Mouse (Mus musculus) neural tube, embryonic 15.5 days (tissue): ENCODE data around the gene Flot2. TPM values are rescaled to one million over a fixed set of nuclear protein-coding genes. Genes with fewer than 3 reads are reported as not detected.

Experiments used
- ATAC-seq: fragments of 200-750 bp; cut with Nextera tagmentation; 2 replicates; pipeline ENCODE4 v1.8.0; 2017; ENCODE audit warnings: mild to moderate bottlenecking, moderate TSS enrichment, moderate library complexity; ENCODE audit not compliant: low FRiP score
- H3K27ac ChIP-seq: fragments of 300-500 bp; sonication (generic); replicated peaks from 2 replicates; pipeline ENCODE4 v1.5.1; 2015; ENCODE audit warnings: mild to moderate bottlenecking, inconsistent platforms
- H3K27me3 ChIP-seq: fragments of 300-500 bp; sonication (generic); replicated peaks from 2 replicates; pipeline ENCODE4 v1.6.1; 2015; ENCODE audit warnings: inconsistent platforms
- H3K36me3 ChIP-seq: fragments of 300-500 bp; sonication (generic); 2 replicates; pipeline ENCODE4 v1.6.1; 2015; ENCODE audit warnings: inconsistent platforms
- H3K4me1 ChIP-seq: fragments of 300-500 bp; sonication (generic); 2 replicates; pipeline ENCODE4 v1.6.1; 2015; ENCODE audit warnings: inconsistent platforms
- H3K4me2 ChIP-seq: fragments of 300-500 bp; sonication (generic); 2 replicates; pipeline ENCODE4 v1.6.1; 2015; ENCODE audit warnings: inconsistent platforms, mild to moderate bottlenecking, moderate library complexity
- H3K4me3 ChIP-seq: fragments of 300-500 bp; sonication (generic); replicated peaks from 2 replicates; pipeline ENCODE4 v1.5.1; 2015; ENCODE audit warnings: mild to moderate bottlenecking, inconsistent platforms
- H3K9ac ChIP-seq: fragments of 300-500 bp; sonication (generic); replicated peaks from 2 replicates; pipeline ENCODE4 v1.6.1; 2015; ENCODE audit warnings: mild to moderate bottlenecking, inconsistent platforms
- H3K9me3 ChIP-seq: fragments of 300-500 bp; sonication (generic); replicated peaks from 2 replicates; pipeline ENCODE4 v1.6.1; 2016; ENCODE audit warnings: inconsistent platforms
- WGBS: fragments of 180-500 bp; shearing (Covaris S2); methylation state at CpG from one replicate; pipeline ENCODE4 v1.1.7; 2015; ENCODE audit warnings: mixed read lengths; 5-methylcytosine and 5-hydroxymethylcytosine counted together
- polyA plus RNA-seq: library from polyadenylated mRNA; unstranded; fragments of >200 nt; fragmentation: Nextera tagmentation; extraction: Ambion mirVana; gene quantifications from 2 replicates; pipeline ENCODE4 v1.2.1, GENCODE M21; 2015

Flot2 gene
- polyA plus RNA-seq, 1 experiment from 2014 or later: 132 TPM

DNA sequence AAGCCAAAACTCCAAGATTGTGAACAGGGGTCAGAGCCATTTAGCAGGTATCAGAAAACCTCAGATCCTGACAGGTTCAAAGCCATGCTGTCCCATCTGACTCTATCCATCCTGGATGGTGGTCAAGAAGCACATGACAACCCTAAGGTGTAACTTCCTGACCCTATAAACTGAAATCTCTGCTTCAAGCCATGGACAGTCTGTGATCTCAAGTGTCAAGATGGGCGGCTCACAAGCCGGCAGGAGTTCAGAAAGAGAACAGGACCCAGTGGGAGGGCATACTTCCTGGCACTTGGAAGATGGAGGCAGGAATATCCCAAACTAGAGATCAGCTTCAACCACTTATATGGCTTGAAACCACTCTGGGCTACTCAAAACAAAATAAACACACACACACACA lies 28.9 kb downstream of the Flot2 start:
- Histone ChIP-seq H3K9me3 (no peaks in the 10 kb centered on the region), H3K4me3 (no peak overlapping the region), H3K27ac (no peak overlapping the region), H3K4me1 (no peaks in the 10 kb centered on the region), H3K27me3 (no peaks in the 10 kb centered on the region), H3K9ac (no peak overlapping the region), H3K36me3 (0 out of 2 replicates have a peak, but pooled peaks cover 4% of the 10 kb centered on the region), H3K4me2 (no peak overlapping the region)
- no peak for ATAC-seq
- 78% methylated on average over 2 of the region's 2 CpGs for WGBS

DNA sequence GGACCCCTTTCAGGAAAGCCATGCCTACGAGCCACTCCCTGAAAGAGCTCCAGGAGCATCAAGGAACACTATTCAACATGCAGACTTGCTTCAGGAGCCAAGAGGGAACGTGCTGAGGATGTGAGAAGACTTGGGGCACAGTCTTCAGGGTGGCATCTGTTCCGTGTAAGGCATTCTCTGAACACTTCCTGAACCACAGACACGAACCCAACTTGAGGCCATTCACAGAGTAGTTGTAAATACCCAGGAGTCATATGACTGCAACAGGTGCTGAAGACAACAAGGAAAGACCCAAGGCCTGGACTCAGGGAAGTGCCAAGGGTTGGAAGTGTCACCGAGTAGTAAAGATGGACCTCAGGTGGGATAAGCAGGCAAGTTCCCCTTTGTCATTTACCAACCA lies 29.8 kb downstream of the Flot2 start:
- Histone ChIP-seq H3K9ac (no peak overlapping the region), H3K4me2 (no peak overlapping the region), H3K36me3 (peaks cover 13% of the 10 kb centered on the region; the same call in 1 of the 2 replicates), H3K27ac (no peak overlapping the region), H3K27me3 (no peaks in the 10 kb centered on the region), H3K9me3 (no peaks in the 10 kb centered on the region), H3K4me3 (no peak overlapping the region), H3K4me1 (no peaks in the 10 kb centered on the region)
- ATAC-seq: no peak
- WGBS: 75% methylated on average over 5 of the region's 5 CpGs

DNA sequence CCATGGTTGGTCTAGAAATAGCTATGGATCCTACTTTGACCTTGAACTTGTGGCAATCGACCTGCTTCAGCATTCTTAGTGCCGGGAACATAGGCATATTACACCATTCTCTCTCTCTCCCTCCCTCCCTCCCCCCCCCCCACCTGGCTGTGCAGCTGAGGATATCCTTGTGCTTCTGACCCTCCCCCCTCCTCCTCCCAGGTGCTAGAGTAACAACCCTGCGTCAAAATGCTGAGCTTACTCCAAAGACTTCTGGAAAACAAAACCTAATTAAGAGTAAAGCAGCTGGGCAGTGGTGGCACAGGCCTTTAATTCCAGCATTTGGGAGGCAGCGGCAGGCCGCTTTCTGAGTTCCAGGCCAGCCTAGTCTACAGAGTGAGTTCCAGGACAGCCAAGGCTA lies 31.4 kb downstream of the Flot2 start:
- Histone ChIP-seq H3K27me3 (no peaks in the 10 kb centered on the region), H3K9me3 (no peaks in the 10 kb centered on the region), H3K9ac (no peak overlapping the region), H3K36me3 (peaks cover 26% of the 10 kb centered on the region), H3K4me2 (no peak overlapping the region), H3K27ac (no peak overlapping the region), H3K4me3 (no peak overlapping the region), H3K4me1 (no peaks in the 10 kb centered on the region)
- no peak for ATAC-seq
- WGBS: 84% methylated on average over 5 of the region's 5 CpGs

DNA sequence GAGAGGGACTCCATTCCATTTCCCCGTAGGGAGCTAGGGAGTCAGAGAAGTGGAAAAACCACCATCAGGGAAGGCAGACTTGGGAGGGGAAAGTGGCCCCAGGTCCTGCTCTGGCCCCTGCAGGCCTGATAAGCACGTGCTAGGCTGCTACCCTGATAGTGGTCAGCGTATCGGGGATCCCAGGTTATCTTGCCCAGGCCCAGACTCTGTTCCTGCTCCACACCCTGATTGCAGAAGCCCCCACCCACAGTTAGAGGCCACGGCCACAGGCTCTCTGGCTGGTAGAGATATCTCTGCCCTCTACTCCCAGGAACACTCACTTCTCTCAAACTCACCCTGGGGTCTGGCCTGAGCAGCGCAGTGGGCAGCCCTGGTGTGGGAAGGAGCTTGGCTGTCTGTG lies 31.9 kb downstream of the Flot2 start:
- WGBS: 90% methylated on average over 6 of the region's 6 CpGs
- no peaks in the 10 kb centered on the region for H3K9me3 ChIP-seq
- ATAC-seq: no peak

DNA sequence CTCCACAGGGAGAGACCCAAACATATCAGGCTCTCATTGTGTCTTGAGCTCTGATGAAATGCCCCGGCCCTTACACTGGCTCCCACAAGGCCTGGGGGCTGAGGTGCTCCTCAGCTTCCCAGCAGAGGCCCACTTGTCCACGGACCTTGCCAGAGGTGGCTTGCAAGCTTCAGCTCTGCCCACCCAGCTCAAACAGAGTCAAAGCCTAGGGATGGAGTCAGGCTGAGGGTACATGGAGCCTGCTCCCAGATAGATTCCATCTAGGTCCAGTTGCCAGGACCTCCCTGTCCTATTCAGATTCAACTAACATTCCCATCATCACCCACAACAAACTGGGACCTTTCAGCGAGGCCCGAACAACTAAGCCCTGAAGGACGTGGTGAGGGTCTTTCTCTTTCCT lies 34.2 kb downstream of the Flot2 start:
- H3K36me3 ChIP-seq: peaks cover 52% of the 10 kb centered on the region
- no peak overlapping the region for H3K4me3 ChIP-seq
- no peaks in the 10 kb centered on the region for H3K4me1 ChIP-seq
- H3K9ac ChIP-seq: no peak overlapping the region
- ATAC-seq: no peak
- H3K27ac ChIP-seq: no peak overlapping the region
- H3K9me3 ChIP-seq: no peaks in the 10 kb centered on the region
- WGBS: 82% methylated on average over 5 of the region's 5 CpGs
- no peak overlapping the region for H3K4me2 ChIP-seq
- H3K27me3 ChIP-seq: no peaks in the 10 kb centered on the region

More for the DNA sequence above, 31.9 kb downstream of the Flot2 start:
- H3K36me3 ChIP-seq: peaks cover 31% of the 10 kb centered on the region
- no peak overlapping the region for H3K4me3 ChIP-seq
- H3K4me2 ChIP-seq: no peak overlapping the region
- no peaks in the 10 kb centered on the region for H3K4me1 ChIP-seq
- H3K27me3 ChIP-seq: no peaks in the 10 kb centered on the region
- H3K27ac ChIP-seq: no peak overlapping the region
- no peak overlapping the region for H3K9ac ChIP-seq

DNA sequence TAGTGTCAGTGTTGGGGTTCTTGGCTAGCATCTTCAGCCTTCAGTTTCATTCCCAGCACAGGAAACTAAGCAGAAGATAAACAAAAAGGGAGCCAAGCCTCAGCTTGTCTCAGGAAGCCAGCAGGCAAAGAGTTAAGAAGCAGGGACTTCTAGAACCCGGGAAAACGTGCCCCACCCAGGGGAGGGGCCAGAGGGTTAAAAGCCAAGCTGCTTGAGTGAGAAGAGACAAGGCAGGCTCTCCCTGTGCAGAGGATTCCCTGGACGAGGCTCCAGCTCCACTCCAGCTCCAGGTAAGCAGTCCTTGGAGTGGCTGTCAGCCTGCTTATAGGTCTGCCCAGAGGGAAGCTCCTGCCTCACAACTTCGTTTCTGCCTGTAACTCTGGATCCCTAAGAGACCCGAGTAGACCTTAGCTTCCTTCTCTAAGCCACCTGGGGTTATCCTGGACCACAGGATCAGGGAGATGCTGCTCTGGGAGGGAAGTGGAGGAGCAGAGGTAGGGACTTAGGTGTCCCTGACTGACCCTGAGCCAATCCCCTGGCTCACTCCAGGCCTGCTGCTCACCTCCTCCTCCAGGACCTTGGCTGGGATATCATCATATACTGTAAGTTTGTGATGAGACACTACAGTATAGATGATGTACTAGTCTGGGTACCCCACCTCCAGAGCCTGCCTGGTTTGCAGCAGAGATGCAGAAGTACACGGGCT lies 34.8 kb downstream of the Flot2 start:
- peaks cover 53% of the 10 kb centered on the region for H3K36me3 ChIP-seq
- no peaks in the 10 kb centered on the region for H3K4me1 ChIP-seq
- H3K9ac ChIP-seq: no peak overlapping the region
- no peak overlapping the region for H3K4me3 ChIP-seq
- no peak overlapping the region for H3K4me2 ChIP-seq
- no peak for ATAC-seq
- WGBS: 36% methylated on average over 6 of the region's 6 CpGs
- H3K27me3 ChIP-seq: no peaks in the 10 kb centered on the region
- no peaks in the 10 kb centered on the region for H3K9me3 ChIP-seq
- H3K27ac ChIP-seq: no peak overlapping the region

DNA sequence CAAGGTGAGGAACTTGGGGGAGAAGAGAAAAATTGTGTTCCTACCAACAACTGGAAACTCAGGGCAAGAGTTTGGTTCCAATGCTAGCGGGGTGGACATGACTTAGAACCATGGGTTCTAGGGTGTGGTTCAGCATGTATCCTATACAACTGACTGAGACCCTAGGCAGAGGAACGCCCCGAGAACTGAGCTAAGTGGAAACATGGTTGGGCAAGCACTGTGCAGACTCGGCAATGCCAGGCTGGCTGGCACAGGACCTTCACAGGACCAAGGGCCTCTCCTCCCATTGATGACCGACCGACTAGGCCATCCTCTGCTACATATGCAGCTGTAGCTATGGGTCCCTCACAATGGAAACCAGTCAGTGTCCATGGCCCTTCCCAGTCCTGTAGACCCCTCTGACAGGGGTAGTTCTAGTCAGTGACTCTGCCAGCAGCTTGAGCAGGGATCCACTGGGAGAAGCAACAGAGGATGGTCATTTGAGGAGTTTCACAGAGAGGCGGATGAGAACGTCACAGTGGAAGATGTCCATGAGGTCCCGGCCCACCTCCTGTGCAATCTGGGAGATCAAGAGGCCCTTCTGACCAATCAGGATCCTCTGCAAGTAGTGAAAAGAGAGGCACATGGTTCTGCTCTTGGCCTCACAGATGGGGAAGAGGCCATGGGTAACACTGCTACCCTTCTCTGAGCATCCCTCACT lies 36.0 kb downstream of the Flot2 start:
- no peaks in the 10 kb centered on the region for H3K9me3 ChIP-seq
- no peak overlapping the region for H3K27ac ChIP-seq
- no peaks in the 10 kb centered on the region for H3K4me1 ChIP-seq
- H3K36me3 ChIP-seq: peaks cover 53% of the 10 kb centered on the region
- H3K4me3 ChIP-seq: no peak overlapping the region
- no peak overlapping the region for H3K4me2 ChIP-seq
- no peaks in the 10 kb centered on the region for H3K27me3 ChIP-seq
- WGBS: 98% methylated on average over 9 of the region's 9 CpGs
- H3K9ac ChIP-seq: no peak overlapping the region
- ATAC-seq: no peak

DNA sequence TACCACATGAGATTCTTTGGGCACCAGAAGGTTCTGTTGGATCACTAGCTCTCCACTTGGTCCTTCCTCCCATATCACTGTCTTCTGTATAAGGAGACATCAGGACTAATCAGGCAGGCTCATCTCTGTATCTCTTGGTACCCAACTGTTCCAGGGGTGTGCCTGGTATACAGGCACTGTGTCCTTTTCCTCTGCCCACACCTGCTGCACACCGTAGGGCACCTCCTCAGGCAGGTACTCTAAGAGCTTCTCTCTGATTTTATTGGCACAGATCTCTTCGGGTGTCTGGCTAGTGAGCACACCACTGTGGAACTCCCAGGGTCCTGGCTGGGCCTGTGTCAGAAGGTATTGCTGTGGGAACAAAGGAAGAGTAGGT lies 36.5 kb downstream of the Flot2 start:
- no peak overlapping the region for H3K27ac ChIP-seq
- H3K4me2 ChIP-seq: no peak overlapping the region
- WGBS: 93% methylated on average over 2 of the region's 2 CpGs
- no peaks in the 10 kb centered on the region for H3K9me3 ChIP-seq
- no peak for ATAC-seq
- no peak overlapping the region for H3K9ac ChIP-seq
- no peaks in the 10 kb centered on the region for H3K27me3 ChIP-seq
- peaks cover 5% of the 10 kb centered on the region for H3K4me1 ChIP-seq
- H3K4me3 ChIP-seq: no peak overlapping the region
- peaks cover 53% of the 10 kb centered on the region for H3K36me3 ChIP-seq

DNA sequence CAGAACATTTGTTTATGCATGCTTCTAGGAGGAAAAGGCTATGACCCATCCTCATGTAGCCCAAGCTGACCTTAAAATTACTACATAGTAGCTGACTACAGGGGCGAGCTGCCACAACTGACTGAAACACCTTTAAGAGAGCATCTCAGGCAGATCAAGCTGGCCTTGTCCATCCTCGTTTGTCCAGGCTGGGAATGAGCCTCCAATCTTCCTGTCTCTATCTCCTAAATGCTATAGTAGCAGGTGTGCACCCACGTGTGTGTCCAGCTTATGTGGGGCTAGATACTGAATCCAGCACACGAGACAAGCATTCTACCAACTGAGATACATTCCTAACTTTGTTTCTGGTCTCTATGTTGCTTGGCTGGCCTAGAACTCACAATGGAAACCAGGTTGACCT lies 36.9 kb downstream of the Flot2 start:
- no peak overlapping the region for H3K4me2 ChIP-seq
- H3K9me3 ChIP-seq: no peaks in the 10 kb centered on the region
- no peaks in the 10 kb centered on the region for H3K27me3 ChIP-seq
- no peak overlapping the region for H3K27ac ChIP-seq
- H3K4me3 ChIP-seq: no peak overlapping the region
- ATAC-seq: no peak
- peaks cover 9% of the 10 kb centered on the region for H3K4me1 ChIP-seq
- peaks cover 53% of the 10 kb centered on the region for H3K36me3 ChIP-seq
- 96% methylated on average over 4 of the region's 4 CpGs for WGBS
- H3K9ac ChIP-seq: no peak overlapping the region

DNA sequence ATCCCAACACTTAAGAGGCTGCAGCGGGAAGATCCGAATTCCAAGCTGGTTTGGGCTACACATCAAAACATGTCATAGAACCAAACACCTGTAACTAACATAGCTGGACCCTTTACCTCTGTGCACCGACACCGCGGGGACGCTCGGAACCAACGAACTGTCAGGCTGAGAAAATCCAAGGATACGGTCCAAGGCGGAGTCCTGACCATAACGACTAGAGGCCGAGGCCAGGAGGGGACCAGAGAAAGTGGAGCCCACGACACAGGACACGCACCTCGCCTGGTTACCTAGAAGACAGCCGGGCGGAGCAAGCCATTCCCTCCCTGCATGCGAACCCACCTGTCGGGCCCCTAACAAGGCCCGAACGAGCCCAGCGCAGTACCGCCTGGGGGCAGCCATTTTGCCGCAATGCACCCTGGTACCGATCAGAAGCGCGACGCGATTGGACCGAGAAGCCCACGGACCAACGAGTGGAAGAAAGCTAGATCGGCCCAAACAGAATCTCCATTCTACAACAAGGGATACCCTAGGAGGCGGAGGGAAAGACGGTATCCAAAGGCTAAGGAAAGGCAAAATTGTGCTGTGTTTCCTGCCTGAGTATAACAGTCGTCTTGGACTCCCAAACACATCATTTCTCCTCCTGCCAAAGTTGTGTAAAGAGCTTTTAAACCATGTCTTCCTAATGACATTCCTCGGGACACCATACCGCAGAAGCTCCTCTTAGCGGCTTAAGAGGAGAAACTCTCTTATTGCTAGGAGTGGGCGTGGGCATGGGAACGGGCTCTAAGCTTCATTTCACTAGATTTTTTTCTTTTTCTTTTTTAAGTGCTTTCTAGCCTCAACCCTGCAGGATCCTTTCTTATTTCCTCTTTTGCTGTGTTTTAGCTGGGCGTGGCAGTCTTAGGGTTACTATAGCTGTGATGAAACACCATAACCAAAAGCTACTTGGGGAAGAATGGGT lies 42.5 kb downstream of the Flot2 start, which contains the start of gene Eral1:
Gene Eral1, minus strand, starts transcription at position 423 of the 961 bp plus-strand sequence.
- peaks cover 15% of the 10 kb centered on the region for H3K4me1 ChIP-seq
- peak within 1 kb of the TSS; percentile 85 for H3K27ac ChIP-seq
- H3K9me3 ChIP-seq: no peaks in the 10 kb centered on the region
- peak within 1 kb of the TSS; percentile 82 for H3K4me3 ChIP-seq
- peaks cover 16% of the 10 kb centered on the region for H3K36me3 ChIP-seq
- H3K27me3 ChIP-seq: peaks cover 8% of the 10 kb centered on the region; the same call in 1 of the 2 replicates
- peak within 1 kb of the TSS; percentile 66 for H3K4me2 ChIP-seq
- ATAC-seq: peak; percentile 98
- H3K9ac ChIP-seq: peak within 1 kb of the TSS; percentile 78
- 2% methylated on average over 42 of the region's 42 CpGs for WGBS

DNA sequence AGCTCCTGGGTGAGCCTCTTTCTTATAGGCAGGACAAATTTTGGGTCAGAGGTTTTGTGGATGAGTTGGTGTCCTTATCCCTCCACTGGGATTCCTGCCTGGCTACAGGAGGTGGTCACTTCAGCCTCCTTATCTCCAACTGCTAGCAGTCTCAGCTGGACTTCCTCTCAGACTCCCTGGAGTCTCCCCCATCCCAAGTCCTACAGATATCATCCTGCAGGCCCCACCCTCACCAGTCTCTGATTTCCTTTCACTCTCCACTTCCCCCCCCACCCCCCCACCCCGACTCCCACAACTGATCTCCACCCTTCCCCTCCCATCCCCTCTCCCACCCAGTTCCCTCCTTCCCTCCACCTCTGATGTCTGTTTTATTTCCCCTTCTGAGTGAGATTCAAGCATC lies 45.9 kb downstream of the Flot2 start:
- no peak overlapping the region for H3K4me2 ChIP-seq
- no peak overlapping the region for H3K27ac ChIP-seq
- no peaks in the 10 kb centered on the region for H3K36me3 ChIP-seq
- ATAC-seq: no peak
- H3K4me3 ChIP-seq: no peak overlapping the region
- H3K27me3 ChIP-seq: peaks cover 8% of the 10 kb centered on the region; the same call in 1 of the 2 replicates
- no peaks in the 10 kb centered on the region for H3K9me3 ChIP-seq
- WGBS: 55% methylated on average over 1 of the region's 1 CpGs
- H3K9ac ChIP-seq: no peak overlapping the region
- peaks cover 15% of the 10 kb centered on the region for H3K4me1 ChIP-seq
